Mouse (Mus musculus) cerebellum, adult 11 months (tissue): ENCODE data around the gene Eprs.
A peak's percentile ranks its signal among the peaks of the same experiment; 100 is the strongest.

Source experiments
- DNase-seq: peaks from one replicate; pipeline ENCODE4 v3.0.0; 2022

Gene Eprs

GRCm38 (mm10) chr1:185363526-185364182, 810 bp downstream of the Eprs start:
- DNase-seq = no peak

GRCm38 (mm10) chr1:185364183-185364540, 1.3 kb downstream of the Eprs start:
- DNase-seq = no peak

GRCm38 (mm10) chr1:185367383-185367782, 4.5 kb downstream of the Eprs start:
- DNase-seq = no peak

GRCm38 (mm10) chr1:185369979-185370378, 7.1 kb downstream of the Eprs start:
- no peak for DNase-seq

- DNase-seq = no peak
Measured at GRCm38 (mm10) chr1:185376390-185376789, 13.5 kb downstream of the Eprs start.

GRCm38 (mm10) chr1:185377429-185377828, 14.6 kb downstream of the Eprs start:
- no peak for DNase-seq

GRCm38 (mm10) chr1:185401615-185402014, 38.8 kb downstream of the Eprs start:
- no peak for DNase-seq

GRCm38 (mm10) chr1:185404021-185404420, 41.2 kb downstream of the Eprs start:
- DNase-seq = peak; percentile 10

- DNase-seq = no peak
Measured at GRCm38 (mm10) chr1:185405921-185406320, 43.1 kb downstream of the Eprs start.

- DNase-seq = no peak
Measured at GRCm38 (mm10) chr1:185409831-185410230, 47.0 kb downstream of the Eprs start.

GRCm38 (mm10) chr1:185418011-185418410, 55.2 kb downstream of the Eprs start:
- DNase-seq = no peak

- no peak for DNase-seq
Measured at GRCm38 (mm10) chr1:185419805-185420204, 57.0 kb downstream of the Eprs start.

GRCm38 (mm10) chr1:185420776-185421175, 57.9 kb downstream of the Eprs start:
- DNase-seq = no peak

GRCm38 (mm10) chr1:185426583-185426982, 63.7 kb downstream of the Eprs start:
- DNase-seq = no peak

- DNase-seq = no peak
Measured at GRCm38 (mm10) chr1:185430488-185430887, 67.6 kb downstream of the Eprs start.

- DNase-seq = no peak
Measured at GRCm38 (mm10) chr1:185431245-185431997, 68.6 kb downstream of the Eprs start.

- no peak for DNase-seq
Measured at GRCm38 (mm10) chr1:185431998-185432317, 69.1 kb downstream of the Eprs start.

GRCm38 (mm10) chr1:185433112-185433511, 70.3 kb downstream of the Eprs start:
- DNase-seq = no peak

- peak; percentile 74 for DNase-seq
Measured at GRCm38 (mm10) chr1:185438841-185439580, 76.2 kb downstream of the Eprs start.

- peak; percentile 62 for DNase-seq
Measured at GRCm38 (mm10) chr1:185441703-185442472, 79.0 kb downstream of the Eprs start.

GRCm38 (mm10) chr1:185448936-185449335, 86.1 kb downstream of the Eprs start:
- no peak for DNase-seq

GRCm38 (mm10) chr1:185449727-185450126, 86.9 kb downstream of the Eprs start:
- DNase-seq = no peak

- DNase-seq = no peak
Measured at GRCm38 (mm10) chr1:185451077-185451476, 88.2 kb downstream of the Eprs start.
